Mouse (Mus musculus): ENCODE data around the gene Epyc.
"Not testable (repeated sequence)": the region's sequence is repeated elsewhere in the genome, so short reads cannot be mapped to it uniquely, and the experiment has no call there.

DNA sequence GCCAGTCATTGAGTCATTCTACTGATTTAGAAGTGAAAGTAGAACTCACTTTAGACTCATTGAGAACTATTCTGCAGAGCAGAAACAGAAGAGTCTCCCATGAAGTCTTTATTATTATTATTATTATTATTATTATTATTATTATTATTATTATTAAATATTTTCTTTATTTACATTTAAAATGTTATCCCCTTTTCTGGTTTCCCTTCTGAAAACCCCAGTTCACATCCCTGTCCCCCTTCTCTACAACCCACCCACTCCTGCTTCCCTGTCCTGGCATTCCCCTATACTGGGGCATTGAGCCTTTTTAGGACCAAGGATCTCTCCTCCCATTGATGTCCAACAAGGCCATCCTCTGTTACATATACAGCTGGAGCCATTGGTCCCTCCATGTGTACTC, 82.8 kb downstream of the Epyc start, which contains the start of gene C030005K15Rik:
- not testable (repeated sequence) for TF ChIP-seq POLR2A (IDR thresholded peaks at IDR 0.05; ENCODE audit: insufficient read length, low read depth); POLR2AphosphoS2 (IDR thresholded peaks at IDR 0.05; ENCODE audit: insufficient read length, low read depth); USF1 (IDR thresholded peaks at IDR 0.05; ENCODE audit: low read depth); CEBPB (IDR thresholded peaks at IDR 0.05; ENCODE audit: insufficient read depth, poor library complexity, severe bottlenecking); E2F4 (IDR thresholded peaks at IDR 0.05; ENCODE audit: insufficient read depth)
